Mouse (Mus musculus) midbrain, embryonic 16.5 days (tissue): ENCODE results near the gene Gm20388. TPM values are rescaled to one million over a fixed set of nuclear protein-coding genes. Genes with fewer than 3 reads are reported as not detected.

Source experiments
- ATAC-seq: fragments of 200-750 bp; cut with Nextera tagmentation; 2 replicates; pipeline ENCODE4 v1.8.0; 2017; ENCODE audit warnings: moderate TSS enrichment
- H3K27ac ChIP-seq: fragments of 300-500 bp; sonication (generic); 2 replicates; pipeline ENCODE4 v1.5.1; 2014; ENCODE audit warnings: mild to moderate bottlenecking, low read length, mixed read lengths
- H3K27me3 ChIP-seq: fragments of 300-500 bp; sonication (generic); 2 replicates; pipeline ENCODE4 v1.6.1; 2014; ENCODE audit warnings: low read depth, low read length, mixed read lengths; ENCODE audit not compliant: control insufficient read depth, insufficient read depth
- H3K36me3 ChIP-seq: fragments of 300-500 bp; sonication (generic); 2 replicates; pipeline ENCODE4 v1.6.1; 2014; ENCODE audit warnings: mild to moderate bottlenecking, low read length, moderate library complexity, mixed read lengths; ENCODE audit not compliant: control insufficient read depth, insufficient read depth
- H3K4me1 ChIP-seq: fragments of 300-500 bp; sonication (generic); 2 replicates; pipeline ENCODE4 v1.6.1; 2014; ENCODE audit warnings: mild to moderate bottlenecking, low read length, mixed read lengths; ENCODE audit not compliant: control insufficient read depth, insufficient read depth
- H3K4me2 ChIP-seq: fragments of 300-500 bp; sonication (generic); 2 replicates; pipeline ENCODE4 v1.6.1; 2014; ENCODE audit warnings: mild to moderate bottlenecking, low read length, mixed read lengths
- H3K4me3 ChIP-seq: fragments of 300-500 bp; sonication (generic); 2 replicates; pipeline ENCODE4 v1.5.1; 2014; ENCODE audit warnings: low read depth, mild to moderate bottlenecking, low read length, moderate library complexity, mixed read lengths
- H3K9ac ChIP-seq: fragments of 300-500 bp; sonication (generic); 2 replicates; pipeline ENCODE4 v1.6.1; 2014; ENCODE audit warnings: low read depth, low read length, mixed read lengths
- H3K9me3 ChIP-seq: fragments of 300-500 bp; sonication (generic); replicated peaks from 2 replicates; pipeline ENCODE4 v1.6.1; 2014; ENCODE audit warnings: mild to moderate bottlenecking, low read length, mixed read lengths; ENCODE audit not compliant: control insufficient read depth, poor library complexity, severe bottlenecking
- WGBS: fragments of 180-500 bp; shearing (Covaris S2); extraction: QIAGEN DNeasy Blood & Tissue Kit; methylation state at CpG from one replicate; pipeline ENCODE4 v1.1.7; 2014; 5-methylcytosine and 5-hydroxymethylcytosine counted together
- polyA plus RNA-seq: library from polyadenylated mRNA; unstranded; fragments of >200 nt; fragmentation: Nextera tagmentation; extraction: Ambion mirVana; gene quantifications from 2 replicates; pipeline ENCODE4 v1.2.1, GENCODE M21; 2015

The Gm20388 gene
- polyA plus RNA-seq, 1 experiment from 2014 or later, result 7.5 TPM

- Histone ChIP-seq H3K9me3 (no peaks in the 10 kb centered on the region), H3K27ac (no peak overlapping the region), H3K4me3 (no peak overlapping the region), H3K27me3 (no peaks in the 10 kb centered on the region), H3K4me2 (no peak overlapping the region), H3K9ac (no peak overlapping the region), H3K36me3 (no peaks in the 10 kb centered on the region), H3K4me1 (peaks cover 7% of the 10 kb centered on the region; the same call in 1 of the 2 replicates)
- WGBS, result 49% methylated on average over 5 of the region's 5 CpGs
- ATAC-seq, result no peak
Observed at GRCm38 (mm10) chr8:123747772-123748171, 3837.1 kb downstream of the Gm20388 start.

GRCm38 (mm10) chr8:123750171-123750693, 3839.6 kb downstream of the Gm20388 start:
- 79% methylated on average over 5 of the region's 5 CpGs for WGBS
- H3K4me2 ChIP-seq, result no peak overlapping the region
- H3K9ac ChIP-seq, result no peak overlapping the region
- peaks cover 23% of the 10 kb centered on the region for H3K4me1 ChIP-seq
- H3K27ac ChIP-seq, result no peak overlapping the region
- H3K9me3 ChIP-seq, result no peaks in the 10 kb centered on the region
- no peaks in the 10 kb centered on the region for H3K27me3 ChIP-seq
- no peak overlapping the region for H3K4me3 ChIP-seq
- H3K36me3 ChIP-seq, result no peaks in the 10 kb centered on the region
- no peak for ATAC-seq

- Histone ChIP-seq H3K4me2 (no peak overlapping the region), H3K9ac (no peak overlapping the region), H3K27ac (peak overlapping the region; percentile 13; the same call in 1 of the 2 replicates), H3K4me3 (no peak overlapping the region), H3K9me3 (no peaks in the 10 kb centered on the region), H3K36me3 (no peaks in the 10 kb centered on the region), H3K27me3 (no peaks in the 10 kb centered on the region), H3K4me1 (peaks cover 23% of the 10 kb centered on the region)
- 49% methylated on average over 13 of the region's 13 CpGs for WGBS
- peak; percentile 68; the same call in 1 of the 2 replicates for ATAC-seq
Observed at GRCm38 (mm10) chr8:123752773-123753468, 3842.3 kb downstream of the Gm20388 start.

- Histone ChIP-seq H3K9me3 (no peaks in the 10 kb centered on the region), H3K27me3 (no peaks in the 10 kb centered on the region), H3K27ac (peak overlapping the region; percentile 63), H3K36me3 (no peaks in the 10 kb centered on the region), H3K4me3 (peak overlapping the region; percentile 5; the same call in 1 of the 2 replicates), H3K4me2 (peak overlapping the region; percentile 45), H3K4me1 (peaks cover 23% of the 10 kb centered on the region), H3K9ac (peak overlapping the region; percentile 48; the same call in 1 of the 2 replicates)
- peak; percentile 64 for ATAC-seq
- WGBS, result 5% methylated on average over 18 of the region's 18 CpGs
Observed at GRCm38 (mm10) chr8:123753604-123754375, 3843.1 kb downstream of the Gm20388 start.

- Histone ChIP-seq H3K9ac (no peak overlapping the region), H3K27ac (peak overlapping the region; percentile 63; the same call in 1 of the 2 replicates), H3K4me1 (peaks cover 23% of the 10 kb centered on the region), H3K27me3 (no peaks in the 10 kb centered on the region), H3K36me3 (no peaks in the 10 kb centered on the region), H3K9me3 (no peaks in the 10 kb centered on the region), H3K4me2 (peak overlapping the region; percentile 45), H3K4me3 (no peak overlapping the region)
- peak; percentile 32; the same call in 1 of the 2 replicates for ATAC-seq
- WGBS, result 71% methylated on average over 13 of the region's 13 CpGs
Observed at GRCm38 (mm10) chr8:123754538-123755431, 3844.1 kb downstream of the Gm20388 start.

- Histone ChIP-seq H3K27me3 (no peaks in the 10 kb centered on the region), H3K9me3 (no peaks in the 10 kb centered on the region), H3K36me3 (no peaks in the 10 kb centered on the region), H3K9ac (no peak overlapping the region), H3K4me3 (no peak overlapping the region), H3K27ac (no peak overlapping the region), H3K4me2 (no peak overlapping the region), H3K4me1 (peaks cover 28% of the 10 kb centered on the region)
- ATAC-seq, result no peak
- 81% methylated on average over 8 of the region's 8 CpGs for WGBS
Observed at GRCm38 (mm10) chr8:123756901-123757300, 3846.3 kb downstream of the Gm20388 start.

- WGBS, result 83% methylated on average over 1 of the region's 1 CpGs
- ATAC-seq, result no peak
Observed at GRCm38 (mm10) chr8:123758935-123759334, 3848.3 kb downstream of the Gm20388 start.

GRCm38 (mm10) chr8:123759933-123760332, 3849.3 kb downstream of the Gm20388 start:
- WGBS, result 6% methylated on average over 10 of the region's 10 CpGs
- H3K9ac ChIP-seq, result no peak overlapping the region
- no peaks in the 10 kb centered on the region for H3K9me3 ChIP-seq
- H3K27ac ChIP-seq, result no peak overlapping the region
- H3K4me2 ChIP-seq, result peak overlapping the region; percentile 46
- peak; percentile 72; the same call in 1 of the 2 replicates for ATAC-seq
- no peaks in the 10 kb centered on the region for H3K27me3 ChIP-seq
- no peaks in the 10 kb centered on the region for H3K36me3 ChIP-seq
- H3K4me1 ChIP-seq, result peaks cover 7% of the 10 kb centered on the region; the same call in 1 of the 2 replicates
- no peak overlapping the region; the same call in 1 of the 2 replicates for H3K4me3 ChIP-seq

More at GRCm38 (mm10) chr8:123758935-123759334, 3848.3 kb downstream of the Gm20388 start:
- H3K9ac ChIP-seq, result no peak overlapping the region
- H3K4me1 ChIP-seq, result peaks cover 12% of the 10 kb centered on the region
- H3K27ac ChIP-seq, result no peak overlapping the region
- no peaks in the 10 kb centered on the region for H3K27me3 ChIP-seq
- H3K36me3 ChIP-seq, result no peaks in the 10 kb centered on the region
- H3K9me3 ChIP-seq, result no peaks in the 10 kb centered on the region
- no peak overlapping the region for H3K4me2 ChIP-seq
- H3K4me3 ChIP-seq, result no peak overlapping the region
